Mouse (Mus musculus) B cell, adult 2 months (primary cell): ENCODE results near the gene Il17rd.

Source experiments
- DNase-seq, 2 experiments: peaks; one replicate each; pipeline ENCODE4 v3.0.0; 2022

The Il17rd gene

DNA sequence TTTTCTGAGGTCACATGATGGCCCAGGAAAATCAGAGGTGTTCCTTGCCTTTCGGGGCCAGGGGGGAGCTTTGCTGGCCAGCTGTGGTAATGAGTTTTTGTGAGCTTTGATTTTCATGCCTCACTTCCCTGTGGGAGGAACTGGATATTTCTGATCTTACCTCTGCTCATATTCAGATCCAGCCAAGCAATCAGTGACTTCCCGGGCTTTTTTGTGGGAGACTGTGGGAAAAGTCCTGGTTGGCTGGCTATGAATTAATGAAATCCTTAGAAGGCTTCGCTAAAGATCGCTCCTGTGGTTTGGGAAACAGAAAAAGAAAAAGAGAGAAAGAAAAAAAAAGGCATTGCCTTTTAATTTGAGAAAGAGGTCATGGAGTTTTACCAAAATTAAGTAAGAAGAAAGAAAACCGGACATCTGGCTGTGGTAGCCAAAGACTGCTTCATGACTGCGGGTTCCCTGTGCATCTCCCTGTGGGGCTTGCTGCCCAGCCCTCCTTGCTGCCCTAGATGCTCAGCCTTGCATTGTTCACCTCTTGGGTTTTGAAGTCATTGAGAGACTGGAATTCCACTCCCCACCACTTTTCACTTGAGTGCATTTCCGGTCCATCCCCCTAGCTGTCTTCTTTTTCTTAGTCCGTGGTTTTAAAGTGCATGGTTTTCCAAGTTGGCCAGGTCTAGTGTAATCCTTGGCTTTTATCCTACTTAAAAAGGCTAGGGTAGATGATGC lies 9.7 kb downstream of the Il17rd start:
- no peak for DNase-seq

DNA sequence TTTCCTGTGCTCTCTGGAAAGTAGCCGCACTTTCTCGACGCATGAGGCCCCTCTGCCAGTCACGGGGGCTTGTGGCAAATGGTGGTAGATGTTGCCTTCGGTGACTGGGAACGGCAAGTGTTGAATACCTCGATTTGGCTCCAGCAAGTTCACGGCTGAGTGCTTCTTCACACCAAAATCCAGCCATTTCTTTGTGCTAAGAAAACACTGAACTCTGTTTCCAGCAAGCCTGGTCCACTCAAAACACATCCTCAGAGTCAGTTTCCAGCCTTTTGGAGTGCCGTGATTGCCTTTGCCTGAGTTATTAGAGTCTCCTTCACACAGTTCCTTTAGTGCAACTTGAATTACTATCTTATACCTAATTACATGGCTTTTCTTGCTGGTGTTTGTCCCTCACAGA lies 11.3 kb downstream of the Il17rd start:
- no peak for DNase-seq

DNA sequence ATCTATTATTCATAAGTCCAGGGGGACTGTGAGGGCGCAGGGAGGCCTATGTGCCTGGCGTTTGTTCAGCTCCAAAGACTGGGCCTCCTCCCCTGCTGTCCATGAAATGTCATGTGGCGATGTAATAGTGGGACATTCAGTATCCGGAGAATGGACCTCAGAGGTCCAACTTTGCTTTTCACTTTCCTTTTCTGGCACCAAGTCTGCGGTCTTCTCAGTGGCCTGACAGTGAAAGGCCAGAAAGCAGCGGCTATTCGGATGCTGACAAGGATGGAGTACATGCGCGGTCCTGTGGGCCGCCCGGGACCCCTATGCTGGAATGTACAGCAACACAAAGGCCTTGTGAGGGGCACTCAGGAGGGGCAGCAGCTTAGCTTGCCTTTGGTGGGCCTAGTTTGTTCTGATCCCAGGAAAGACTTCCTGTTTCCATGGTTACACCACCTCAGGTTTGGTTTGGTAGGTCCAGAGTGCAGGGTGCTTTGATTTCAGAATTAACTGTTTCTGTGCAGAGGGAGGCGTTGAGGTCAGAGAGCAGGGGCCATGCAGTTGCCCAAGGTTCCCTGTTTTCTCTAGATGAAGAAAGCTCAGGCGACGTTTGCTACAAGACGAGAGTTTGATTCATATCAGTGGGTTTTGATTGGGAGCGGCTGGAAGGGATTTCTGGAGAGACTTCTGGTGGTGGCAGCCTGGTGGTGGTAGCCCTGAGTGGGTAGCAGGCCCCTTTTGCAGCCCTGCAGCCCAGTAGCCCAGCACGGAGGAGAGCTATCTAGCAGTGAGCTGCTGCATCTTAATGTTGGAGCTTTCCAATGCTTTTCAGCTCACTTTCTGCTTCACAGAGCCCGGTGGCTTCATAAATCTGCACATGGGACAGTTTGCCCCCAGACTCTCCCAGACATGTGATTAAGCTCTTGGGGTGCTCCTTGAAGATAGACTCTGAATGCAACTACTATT lies 12.1 kb downstream of the Il17rd start:
- no peak for DNase-seq

DNA sequence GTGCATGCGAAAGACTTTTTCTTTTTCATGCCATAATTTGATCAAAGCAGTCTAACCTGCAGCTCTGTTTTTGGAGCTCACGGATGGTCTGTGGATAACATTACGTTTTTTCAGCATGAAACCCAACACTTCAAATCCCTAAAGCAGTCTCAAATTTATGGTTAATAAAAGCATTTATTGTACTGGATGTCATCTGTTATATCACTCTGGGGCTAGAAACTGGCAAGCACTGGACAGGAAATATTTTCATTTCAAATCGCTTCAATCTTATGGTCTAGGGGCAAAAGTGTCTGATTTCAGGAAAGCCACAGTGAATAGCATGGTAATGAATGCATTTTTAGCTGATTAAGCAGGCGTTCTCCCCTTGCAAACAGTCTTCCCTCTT lies 12.8 kb downstream of the Il17rd start:
- DNase-seq: no peak

DNA sequence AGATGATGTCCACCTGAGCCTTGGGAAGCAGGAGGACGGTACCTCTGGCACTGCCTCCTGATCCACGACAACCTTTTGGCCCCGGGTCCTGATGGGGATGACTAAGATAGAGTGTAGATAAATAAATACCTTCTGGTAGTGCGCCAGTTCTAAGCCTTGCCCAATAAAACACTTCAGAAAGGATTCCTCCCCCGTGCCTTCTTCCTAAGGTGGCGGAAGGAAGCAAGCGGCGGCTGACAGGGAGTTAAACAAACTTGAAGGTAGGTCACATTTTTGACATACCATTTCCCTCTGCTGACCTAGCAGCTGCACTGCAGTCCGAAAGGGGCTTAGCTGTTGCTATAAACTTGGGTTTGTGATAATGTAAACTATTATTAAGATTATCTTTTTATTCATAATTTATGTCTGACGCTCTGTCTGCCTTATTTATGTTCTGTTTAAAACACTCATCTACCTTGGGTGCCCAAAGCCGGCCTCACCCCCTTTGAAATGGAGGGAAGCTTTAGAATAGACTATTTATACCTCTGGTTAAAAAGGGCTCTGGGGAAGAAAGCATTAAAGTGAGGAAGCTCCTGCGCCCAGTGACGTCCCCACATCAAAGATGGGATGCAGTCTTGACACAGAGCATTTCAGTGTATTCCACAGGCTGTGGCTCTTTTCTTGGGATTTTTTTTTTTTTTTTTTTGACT lies 19.9 kb downstream of the Il17rd start:
- no peak for DNase-seq

DNA sequence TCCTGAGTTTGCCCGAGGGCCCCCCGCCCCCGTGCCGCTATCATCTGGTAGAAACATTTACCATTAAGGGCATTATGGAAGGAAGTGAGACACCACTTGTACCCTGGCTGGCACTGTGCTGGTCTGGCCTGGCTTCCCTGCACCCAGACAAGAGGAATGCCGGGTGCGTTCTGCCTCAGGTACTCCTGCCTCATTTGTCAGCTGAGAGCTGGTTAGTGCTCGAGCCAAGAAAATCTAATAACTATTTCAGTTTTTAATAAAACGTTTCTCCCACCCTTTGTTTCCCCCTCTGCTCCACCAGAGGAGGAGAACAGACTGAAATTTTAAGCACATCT lies 20.4 kb downstream of the Il17rd start:
- no peak for DNase-seq

DNA sequence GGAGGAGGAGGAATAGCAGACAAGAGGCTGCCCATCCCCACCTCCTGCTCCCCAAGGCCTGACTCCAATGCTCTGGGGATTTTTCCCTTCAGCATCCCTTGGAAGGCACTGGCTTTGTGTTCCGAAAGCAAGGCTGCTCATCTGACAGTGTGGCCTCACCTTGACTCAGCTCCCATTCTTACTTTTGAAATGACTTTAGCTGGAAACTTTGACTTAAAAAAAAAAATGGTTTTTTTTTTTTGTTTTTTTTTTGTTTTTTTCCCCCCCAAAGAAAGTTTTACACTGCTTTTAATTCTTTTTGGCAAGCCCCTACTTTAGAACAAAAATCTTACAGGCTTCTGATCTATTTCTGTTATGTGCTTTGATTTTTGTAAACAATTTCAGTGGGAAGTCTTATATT lies 24.6 kb downstream of the Il17rd start:
- no peak for DNase-seq

DNA sequence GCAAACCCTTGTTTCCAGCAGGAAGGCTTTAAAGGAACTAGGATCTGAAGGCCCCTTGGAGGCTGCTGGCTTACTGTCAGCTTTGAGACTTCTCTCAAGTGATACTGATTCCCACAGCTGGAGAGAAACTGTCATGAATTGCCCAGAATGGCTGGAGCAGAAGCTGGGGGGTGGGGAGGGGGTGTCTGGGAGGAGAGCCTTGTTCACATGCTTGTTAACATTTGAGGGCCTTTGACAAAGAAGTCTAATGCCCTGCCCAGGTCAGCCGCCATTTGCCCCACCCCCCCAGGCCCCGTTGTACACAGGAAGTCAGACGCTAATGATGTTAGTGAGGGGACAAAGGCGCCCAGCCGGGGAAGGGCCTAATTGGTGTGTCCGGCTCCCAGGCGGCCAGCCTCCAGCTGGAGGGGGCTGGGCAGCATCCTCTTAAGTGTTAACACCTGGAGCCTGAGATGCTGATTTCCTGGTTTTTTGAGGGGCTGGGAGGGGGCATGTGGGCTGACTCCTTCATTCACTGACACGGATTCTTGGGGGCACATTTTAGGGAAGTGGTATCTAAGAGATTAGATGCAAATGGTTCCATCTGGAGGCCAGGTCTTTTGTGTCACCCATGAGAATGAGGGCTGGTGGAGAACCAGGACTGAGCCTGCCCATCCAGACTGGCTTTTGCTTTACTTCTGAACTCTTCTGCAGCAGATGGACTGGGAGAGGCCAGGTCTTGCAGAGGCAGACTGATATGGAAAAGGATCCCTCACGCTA lies 27.6 kb downstream of the Il17rd start:
- no peak for DNase-seq

DNA sequence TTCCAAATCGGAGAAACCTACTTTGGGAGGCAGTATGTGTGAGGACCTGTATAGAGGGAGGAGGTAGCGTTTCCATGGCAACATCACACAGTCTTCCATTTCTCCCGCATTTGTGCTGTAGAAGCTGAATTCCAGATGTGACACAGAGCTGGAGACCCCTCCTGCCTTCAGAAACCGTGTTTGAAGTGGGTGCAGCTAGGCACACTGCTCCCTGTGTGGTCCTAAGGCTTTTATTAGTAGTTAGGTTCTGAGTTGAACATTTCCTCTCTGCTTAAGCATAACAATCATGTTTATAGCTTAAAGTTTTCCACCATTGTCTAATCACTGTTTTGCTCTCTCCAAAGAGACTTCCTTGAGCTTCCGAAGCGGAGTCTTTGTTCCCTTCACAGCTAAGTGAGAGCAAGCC lies 29.1 kb downstream of the Il17rd start:
- DNase-seq: no peak

DNA sequence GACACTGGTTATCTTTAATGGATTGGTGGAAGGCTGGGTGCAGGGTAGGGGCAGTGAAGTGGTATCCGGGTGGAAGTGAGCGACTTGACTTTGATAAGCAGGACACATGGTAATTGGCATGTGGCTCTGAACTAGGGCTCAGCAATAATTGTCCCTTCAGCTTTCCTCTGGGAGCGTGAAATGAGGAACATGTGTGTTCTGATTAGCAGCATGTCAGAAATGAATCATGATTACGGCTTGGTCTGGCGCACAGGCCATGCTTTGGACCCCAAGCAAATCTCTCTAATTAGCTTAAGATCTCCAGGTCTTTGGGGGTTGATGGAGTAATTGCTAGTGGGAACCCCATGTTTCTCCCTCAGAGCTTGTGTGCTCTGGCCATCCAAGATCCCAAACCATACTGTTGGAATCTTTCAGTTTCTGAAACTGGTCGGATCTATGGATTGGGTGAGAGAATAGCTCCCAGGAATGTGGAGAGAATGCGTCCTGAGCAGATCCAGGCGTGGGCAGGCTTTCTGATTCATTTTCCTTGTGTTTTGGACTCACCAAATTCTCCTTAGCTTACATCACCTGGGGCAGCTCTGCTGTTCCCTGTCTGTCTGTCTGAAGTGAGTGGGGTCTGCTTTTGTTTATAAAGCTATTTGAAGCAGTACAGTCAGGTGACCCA lies 30.8 kb downstream of the Il17rd start:
- DNase-seq: no peak

DNA sequence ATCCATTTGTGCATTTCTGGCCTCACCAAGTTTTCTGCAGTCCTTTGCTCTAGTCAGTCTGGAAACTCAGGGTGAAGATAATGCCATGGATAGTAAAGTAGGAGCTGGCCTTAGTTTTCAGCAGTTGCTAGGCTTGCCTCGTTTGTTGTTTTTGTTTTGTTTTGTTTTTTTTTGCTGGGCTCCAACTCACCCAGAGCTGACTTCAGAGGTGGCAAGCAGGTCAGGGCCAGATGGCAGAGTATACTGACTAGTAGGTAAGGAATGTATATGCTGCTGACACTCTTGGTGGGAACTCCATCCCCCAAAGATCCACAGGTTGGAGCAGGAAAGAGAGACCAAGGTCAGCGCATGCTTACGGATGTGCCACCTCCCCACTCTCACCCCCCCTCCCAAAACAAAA lies 31.4 kb downstream of the Il17rd start:
- DNase-seq: no peak

DNA sequence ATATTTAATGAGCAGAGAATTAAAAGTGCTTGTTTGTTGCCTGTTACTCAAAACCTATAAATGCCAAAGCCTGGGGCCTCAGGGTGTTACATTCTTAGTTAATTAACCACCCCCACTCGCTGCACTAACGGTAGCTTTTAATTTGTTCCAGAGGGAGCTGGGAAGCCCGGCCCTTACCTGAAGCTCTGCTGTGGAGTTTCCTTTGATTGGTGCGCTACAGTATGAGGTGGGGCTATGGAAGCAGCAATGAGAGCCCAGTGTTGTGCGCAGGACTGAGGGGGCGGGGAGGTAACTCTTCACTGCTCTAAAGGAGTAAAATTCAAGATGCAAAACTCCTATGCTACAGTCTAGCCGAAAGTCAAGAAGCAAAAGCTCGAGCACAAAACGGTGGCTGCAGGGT lies 32.0 kb downstream of the Il17rd start:
- DNase-seq: no peak

DNA sequence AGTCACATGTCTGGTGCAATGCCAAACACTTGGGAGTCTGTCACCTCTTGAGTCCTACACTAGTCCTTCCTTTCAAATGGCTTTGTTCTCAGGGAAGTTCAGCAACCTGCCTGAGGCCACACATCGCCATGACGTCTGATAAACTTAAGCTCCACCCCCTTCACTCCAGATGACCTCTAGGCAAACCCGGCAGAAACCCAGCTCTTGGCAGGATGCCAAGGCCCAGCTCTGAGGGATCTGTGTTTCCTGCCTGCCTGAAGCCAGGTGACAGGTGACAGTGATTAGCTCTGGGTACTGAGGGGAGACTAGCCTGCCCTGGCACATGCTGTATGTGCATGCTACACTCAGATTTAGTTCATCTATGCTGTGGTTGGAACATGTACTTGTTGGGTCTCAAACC lies 33.2 kb downstream of the Il17rd start:
- no peak for DNase-seq

DNA sequence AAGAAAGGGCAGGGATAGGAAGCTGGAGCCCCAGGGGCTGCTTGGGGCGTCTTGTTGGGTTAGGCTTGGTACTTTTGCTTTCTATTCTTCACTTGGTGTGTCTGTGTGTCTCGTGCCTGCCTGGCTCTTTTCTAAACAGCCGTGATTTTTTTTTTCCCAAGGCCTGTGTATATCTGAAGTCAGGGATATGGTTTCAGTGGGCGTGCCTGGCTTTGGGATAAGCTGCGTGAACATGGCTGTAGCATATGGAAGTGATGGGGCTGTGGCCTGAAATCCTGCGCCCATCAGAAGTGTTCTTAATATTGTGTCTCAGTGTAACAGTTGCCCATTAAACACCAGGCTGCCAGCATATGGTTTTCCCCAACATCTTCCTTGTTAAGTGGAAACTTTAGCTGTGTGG lies 36.3 kb downstream of the Il17rd start:
- DNase-seq: no peak

DNA sequence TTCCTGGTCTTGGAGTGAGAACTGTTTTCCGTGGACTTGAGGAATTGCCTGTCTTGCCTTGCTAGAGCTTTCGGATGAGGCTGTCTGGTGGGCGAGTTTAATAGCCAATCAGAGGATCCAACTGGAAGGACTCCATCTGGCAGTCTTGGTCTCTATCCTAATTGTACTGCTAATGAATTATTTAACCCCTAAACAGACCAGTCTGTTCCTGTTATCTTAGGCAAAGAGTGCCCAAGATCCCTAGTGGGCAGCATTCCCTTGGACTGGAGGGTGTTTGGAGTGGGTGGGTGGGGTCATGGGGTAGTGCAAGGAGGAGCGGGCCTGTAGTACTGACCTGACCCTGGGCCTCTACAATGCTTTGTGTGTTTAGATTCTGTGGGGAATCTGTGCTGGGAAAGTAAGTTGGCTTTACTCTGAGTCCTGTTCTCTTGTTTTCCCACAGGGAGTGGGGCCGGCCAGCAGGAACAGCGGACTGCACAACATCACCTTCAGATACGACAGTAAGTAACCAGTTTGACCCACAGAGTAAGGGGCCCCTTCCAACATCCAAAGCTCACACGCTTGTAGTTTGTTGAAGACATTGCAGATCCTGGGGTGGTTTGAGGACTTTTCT lies 37.3 kb downstream of the Il17rd start:
- no peak for DNase-seq

DNA sequence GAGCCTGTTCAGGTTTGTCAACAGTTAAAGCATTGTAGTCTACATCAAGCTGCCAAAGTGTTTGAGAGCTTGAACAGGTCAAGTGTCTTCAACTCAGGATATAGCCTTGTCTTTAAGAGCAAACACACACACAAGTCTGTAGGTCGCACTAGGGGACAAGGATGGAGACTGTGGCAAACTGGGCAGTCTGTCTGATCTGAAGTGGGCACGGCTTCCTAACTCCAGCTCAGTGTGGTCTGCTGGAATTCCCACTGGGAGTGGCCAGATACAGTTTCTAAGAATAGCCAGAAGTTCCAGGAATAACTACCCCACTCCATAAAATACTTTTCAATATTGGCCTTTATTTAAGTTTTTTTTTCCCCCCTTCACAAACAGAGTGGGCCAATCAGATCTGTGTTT lies 37.8 kb downstream of the Il17rd start:
- DNase-seq: no peak

DNA sequence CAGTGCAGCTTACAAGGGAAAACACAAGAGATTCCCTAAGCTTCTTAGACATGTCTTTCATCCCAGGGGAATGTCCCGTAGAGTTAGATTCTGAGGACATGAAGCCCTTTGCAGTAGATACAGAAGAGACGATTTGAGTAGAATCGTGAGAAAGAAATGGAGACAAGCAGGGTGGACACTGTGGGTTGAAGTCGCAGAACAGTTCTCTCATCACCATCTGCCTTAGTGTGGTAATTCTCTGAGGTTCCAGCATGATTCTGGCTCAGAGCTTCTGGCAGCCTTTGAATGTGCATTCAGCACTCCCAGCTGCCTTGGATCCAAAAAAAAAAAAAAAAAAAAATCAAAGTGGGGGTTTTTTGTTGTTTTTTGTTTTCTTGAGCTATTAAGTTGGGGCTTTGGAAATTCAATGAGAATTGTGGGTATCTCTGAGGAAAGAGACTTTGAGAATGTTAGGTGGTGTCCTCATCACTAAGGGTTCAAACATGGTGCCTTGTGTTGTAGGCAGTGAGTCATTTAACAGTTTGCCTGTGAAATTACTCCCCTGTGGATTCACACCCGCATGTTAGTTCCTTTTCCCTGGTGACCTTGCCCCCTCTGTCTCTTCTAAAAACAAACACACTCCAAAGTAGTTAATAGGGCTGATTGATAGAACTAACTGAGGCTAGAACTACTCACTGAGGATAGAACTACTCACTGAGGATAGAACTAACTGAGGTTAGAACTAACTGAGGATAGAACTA lies 43.0 kb downstream of the Il17rd start:
- DNase-seq: no peak

DNA sequence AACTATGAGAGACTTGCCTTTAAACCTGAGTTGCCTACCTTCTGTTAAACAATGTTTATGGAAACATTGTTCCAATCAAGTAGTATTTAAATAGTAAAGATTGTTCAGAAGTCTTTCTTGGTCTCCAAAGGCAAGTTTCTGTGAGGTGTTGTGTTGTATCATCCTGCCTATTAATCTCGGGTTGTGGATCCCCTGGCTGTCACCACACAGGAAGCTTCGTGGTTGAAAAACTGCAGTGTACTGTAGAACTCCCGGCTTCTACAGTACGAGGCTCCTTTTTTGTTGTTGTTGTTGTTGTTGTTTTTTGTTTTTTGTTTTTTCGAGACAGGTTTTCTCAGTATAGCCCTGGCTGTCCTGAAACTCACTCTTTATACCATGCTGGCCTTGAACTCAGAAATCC lies 46.7 kb downstream of the Il17rd start:
- DNase-seq: no peak

DNA sequence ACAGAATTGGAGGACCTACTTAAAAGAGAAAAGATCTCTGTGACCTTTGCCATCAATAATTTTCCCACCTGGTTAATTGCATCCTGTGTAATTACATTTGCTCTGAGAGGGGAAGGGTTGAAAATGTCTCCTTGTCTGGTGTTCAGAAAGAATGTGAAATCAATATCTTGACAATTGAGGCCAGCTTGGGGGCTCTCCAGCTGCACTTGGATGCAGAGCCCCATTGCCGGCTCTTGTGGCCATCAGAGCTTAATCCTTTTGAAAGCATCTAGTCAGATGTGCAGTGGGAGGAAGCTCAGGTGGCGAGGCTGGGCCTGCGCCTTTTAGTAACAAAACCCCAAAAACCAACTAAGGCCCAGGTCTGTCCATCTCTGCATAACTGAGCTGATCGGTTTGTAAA lies 47.3 kb downstream of the Il17rd start:
- no peak for DNase-seq

DNA sequence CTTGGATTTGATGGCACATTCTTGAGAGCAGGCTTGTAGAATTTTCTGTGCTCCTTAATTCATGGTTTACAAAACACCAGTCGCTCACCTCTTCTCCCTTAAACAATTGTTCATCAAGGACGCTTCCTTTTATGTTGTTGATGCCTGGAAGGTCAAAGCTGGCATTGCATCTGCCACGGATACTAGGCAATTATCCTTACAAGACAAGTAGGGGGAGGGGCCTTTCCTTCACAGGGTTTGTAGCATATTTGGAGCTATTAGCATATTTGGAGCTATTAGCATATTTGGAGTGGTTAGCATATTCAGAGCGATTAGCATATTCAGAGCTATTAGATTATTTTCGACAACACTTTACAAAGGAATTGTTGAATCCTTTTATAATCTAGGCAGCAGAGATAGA lies 55.5 kb downstream of the Il17rd start:
- DNase-seq: no peak

DNA sequence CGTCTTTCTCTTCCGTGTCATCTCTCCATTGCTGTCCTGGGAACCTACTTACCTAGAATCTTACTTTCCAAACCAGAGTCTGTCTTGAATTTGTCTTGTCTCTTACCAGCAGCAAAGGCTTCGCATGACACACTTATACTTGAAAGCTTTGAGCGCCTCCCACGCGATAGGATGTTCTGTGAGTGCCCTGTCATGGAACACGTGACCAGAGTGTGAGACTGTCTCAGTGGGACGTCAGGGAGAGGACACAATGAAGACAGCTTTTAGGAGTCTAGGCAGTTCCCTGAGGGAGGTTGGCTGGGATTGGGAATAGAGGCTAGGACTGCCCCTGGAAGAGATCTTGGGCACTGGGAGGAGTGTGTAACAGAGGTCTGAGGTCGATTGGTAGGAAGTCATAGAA lies 57.4 kb downstream of the Il17rd start:
- no peak for DNase-seq
